Mouse (Mus musculus): ENCODE results near the gene Tm6sf1.
"Not testable (repeated sequence)": the region's sequence is repeated elsewhere in the genome, so short reads cannot be mapped to it uniquely, and the experiment has no call there.

Tm6sf1 gene

DNA sequence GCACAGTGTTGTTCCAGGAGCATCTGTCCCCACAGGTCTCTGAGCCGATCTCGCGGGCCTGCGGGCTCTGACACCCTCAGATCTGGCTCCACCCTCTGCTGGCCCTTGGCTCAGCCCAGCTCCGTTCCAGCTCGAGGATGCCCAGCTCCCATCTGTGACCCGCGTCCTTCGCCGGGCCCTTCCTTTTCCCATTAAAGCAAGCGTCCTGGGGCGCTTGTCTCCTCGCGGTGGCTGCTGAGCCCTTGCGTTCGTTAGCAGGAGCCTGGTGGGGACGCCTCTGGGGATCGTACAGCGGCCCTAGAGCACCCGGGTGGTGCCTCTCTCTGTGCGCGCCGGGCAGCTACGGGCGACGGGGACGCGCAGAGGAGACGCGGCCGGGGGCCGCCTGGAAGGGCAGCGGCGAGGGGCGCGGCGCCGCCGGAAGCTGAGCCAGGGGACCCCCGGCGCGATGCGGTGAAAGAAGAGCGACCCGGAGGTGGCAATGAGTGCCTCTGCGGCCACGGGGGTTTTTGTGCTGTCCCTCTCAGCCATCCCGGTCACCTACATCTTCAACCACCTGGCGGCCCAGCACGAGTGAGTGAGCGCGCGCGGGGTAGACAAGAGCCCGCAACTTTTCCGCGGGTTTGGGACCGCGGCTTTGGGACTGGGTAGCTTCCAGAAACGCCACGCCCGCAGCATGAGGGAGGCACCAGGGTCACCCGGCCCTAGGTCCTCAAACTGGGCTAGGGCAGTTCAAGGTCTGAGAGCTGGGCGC, at the start of gene Tm6sf1:
Gene Tm6sf1 (plus strand): TSS at position 34 of the 754 bp plus-strand sequence.
- DNase-seq (ENCODE audit: inconsistent ontology term), result peak; percentile 49

DNA sequence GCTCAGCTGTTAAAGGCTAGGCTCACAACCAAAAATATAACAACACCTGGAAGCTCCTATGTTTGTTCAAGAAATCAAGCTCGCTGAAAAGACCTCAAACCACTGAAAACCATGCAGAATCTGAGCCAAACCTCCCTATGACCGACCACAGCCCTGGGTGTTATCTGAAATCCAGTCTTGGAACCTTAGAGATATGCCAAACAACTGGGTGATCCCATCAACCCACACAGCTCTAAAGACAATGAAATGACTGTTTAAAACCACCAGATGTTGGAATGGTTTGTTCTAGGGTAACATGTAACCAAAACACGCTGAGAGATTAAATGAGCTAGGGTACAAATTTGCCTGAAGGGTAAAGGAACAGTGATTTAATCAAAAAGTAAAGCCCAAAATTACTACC, 33.9 kb upstream of the Tm6sf1 start:
- no peak for DNase-seq (ENCODE audit: inconsistent ontology term)

GRCm38 (mm10) chr7:81825381-81825780, 33.4 kb upstream of the Tm6sf1 start:
- peak; percentile 36 for DNase-seq (ENCODE audit: inconsistent ontology term)

- peak; percentile 19 for DNase-seq (ENCODE audit: inconsistent ontology term)
These were observed 30.8 kb upstream of the Tm6sf1 start for GRCm38 (mm10) chr7:81827806-81828667.

DNA sequence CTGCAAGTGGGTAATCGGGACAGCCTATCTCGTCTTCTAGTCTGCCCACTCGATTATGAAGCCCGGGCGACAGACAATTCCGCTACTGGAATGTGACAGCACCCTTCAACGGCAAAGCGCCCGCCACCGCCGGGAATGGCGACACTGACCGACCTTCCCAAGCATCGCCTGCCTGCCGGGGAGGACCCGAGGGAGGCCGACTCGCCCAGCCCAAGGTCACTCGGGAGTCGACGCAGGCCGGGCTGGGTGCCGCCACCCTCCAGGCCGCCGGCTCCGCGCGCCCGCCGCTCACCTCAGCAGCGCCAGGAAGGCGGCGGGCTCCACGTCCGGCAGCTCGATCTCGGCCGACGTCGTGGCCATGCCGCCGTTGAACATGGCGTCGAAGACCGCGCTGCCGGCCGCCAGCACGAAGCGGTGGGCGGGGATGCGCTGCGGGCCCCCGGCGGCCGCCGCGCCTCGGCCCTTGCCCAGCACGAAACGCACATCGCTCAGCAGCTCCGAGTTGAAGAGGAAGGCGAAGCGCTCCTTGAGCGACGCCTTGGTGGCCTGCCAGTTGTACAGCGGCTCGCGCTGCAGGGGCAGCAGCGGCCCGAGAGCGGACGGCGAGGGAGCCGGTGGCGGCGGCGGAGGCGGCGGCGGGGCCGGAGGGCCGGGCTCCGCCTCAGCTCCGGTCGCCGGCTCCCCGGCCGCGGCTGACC, 30.0 kb upstream of the Tm6sf1 start:
- peak; percentile 69 for DNase-seq (ENCODE audit: inconsistent ontology term)

DNA sequence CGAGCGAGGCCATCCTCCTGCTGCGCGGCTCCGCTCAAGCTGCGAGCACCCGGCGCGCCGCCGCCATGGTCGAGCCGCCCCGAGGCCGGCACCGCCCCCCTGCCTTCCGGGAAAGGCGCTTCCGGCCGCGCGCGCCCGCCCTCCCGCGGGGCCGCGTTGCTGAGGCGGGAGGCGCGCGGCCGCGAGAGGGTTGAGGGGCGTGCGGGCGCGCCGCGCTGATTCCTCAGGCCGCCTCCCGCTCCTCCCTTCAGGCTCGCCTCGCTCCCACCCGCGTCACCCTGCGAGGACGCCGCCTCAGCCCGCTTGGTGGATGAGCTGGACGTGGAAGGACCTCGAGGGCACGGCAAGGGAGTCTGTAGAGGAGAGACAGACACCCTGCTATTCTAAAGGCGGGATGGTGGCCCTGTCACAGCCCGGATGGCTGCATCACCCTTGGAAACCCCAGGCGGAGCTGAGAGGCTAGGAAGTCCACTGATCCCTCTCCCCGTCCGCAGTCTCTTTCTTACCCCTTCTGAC, 29.4 kb upstream of the Tm6sf1 start, which contains the start of gene Btbd1:
Gene Btbd1 (minus strand): TSS at position 53 of the 516 bp plus-strand sequence.
- DNase-seq (ENCODE audit: inconsistent ontology term), result peak; percentile 94

DNA sequence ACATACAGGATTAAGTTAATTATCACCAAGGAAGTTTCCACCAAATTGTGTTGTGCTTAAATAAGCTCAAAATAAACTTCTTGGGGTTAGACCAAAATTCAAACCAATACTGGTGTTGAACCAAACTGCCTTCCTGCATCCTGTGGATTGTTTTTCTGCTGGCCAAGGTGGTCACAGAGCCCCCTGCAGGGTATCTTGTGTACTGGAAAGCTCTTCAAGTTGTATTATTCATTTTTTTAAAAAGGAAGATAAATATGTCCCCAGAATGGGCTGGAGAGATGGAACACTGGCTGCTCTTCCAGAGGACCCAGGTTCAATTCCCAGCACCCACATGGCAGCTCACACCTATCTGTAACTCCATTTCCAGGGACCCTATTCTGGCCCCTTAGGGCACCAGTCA, 24.0 kb upstream of the Tm6sf1 start:
- no peak for DNase-seq (ENCODE audit: inconsistent ontology term)

DNA sequence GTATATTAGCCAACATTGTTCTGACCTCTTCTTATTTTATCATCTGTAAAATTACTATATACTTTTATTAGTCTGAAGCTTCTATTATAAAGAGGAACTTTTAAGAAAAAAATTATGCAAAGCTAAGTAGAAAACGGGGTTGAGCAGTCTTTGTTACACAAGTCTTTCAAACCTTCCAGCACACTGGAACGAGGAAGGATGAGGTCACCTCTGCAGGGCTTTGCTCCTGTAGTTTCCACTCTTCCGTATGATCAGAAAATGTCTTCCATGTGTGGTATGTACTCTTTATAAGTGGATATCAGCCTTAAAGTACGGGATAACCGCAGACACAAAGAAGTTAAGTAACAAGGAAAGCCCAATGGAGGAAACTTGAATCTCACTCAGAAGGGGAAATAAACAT, 23.4 kb upstream of the Tm6sf1 start:
- no peak for DNase-seq (ENCODE audit: inconsistent ontology term)

DNA sequence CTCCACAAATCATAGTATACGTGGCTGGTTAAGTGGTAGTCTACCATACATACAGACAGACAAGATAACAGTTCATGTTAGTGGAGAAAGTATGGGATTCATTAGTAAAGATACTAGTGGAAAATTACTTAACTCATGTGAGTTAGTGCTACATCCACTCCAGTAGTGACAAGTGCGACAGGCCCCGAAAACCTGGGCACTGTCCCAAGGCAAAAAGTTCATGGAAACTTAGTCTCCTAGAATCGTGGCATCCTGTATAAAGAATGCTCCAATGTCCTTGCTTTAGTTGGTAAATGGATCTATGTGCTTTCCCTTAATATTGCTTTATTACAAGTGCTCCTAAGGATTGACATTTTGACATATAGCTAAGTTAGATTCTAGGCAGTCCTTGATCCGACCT, 21.0 kb upstream of the Tm6sf1 start:
- DNase-seq (ENCODE audit: inconsistent ontology term), result not testable (repeated sequence)

GRCm38 (mm10) chr7:81839746-81840145, 19.1 kb upstream of the Tm6sf1 start:
- DNase-seq (ENCODE audit: inconsistent ontology term), result no peak

DNA sequence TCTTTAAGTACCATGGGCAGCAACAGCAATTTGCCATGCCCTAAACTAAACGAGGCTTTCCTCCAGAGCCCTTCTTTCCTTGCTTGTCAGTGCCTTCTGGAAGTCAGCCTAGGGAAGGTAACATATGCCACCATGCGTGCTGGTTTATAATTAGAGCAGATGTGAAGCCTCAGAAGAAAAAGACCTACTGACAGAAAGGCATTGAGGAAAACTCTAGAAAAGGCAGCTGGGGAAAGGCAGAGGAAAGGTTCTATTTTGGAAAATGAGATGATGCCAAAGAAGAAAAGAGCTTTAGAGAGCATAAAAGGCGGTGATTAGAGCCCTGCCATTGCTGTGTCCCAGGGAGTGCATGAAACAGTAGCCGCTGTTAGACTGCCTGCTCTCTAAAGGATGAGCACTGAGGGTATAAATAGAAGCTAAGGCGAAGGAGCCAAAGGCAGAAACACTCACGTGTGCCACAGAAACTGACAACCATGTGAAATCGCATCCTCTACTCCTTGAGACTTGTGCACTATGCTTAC, 18.1 kb upstream of the Tm6sf1 start:
- DNase-seq (ENCODE audit: inconsistent ontology term), result no peak

- no peak for DNase-seq (ENCODE audit: inconsistent ontology term)
These were observed 17.4 kb upstream of the Tm6sf1 start for GRCm38 (mm10) chr7:81841439-81841838.

DNA sequence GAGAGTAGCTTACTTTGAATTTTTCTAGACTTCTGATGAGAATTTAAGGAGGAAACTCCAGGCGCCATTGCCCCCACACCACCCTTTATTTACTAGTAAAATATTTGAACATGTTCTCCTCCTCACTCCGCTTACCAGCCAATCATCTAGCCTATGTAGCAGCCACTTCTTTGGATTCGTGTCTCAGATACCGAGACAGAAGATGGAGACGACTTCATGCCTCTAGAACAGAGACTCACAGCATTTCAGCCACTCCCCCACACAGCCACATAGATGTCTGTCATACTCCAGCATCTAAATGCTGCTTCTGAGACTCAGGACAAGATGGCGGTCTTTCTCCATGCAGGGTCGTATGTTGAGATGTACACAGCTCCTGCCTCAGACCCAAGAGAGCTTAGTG, 16.7 kb upstream of the Tm6sf1 start:
- no peak for DNase-seq (ENCODE audit: inconsistent ontology term)

GRCm38 (mm10) chr7:81842998-81843397, 15.8 kb upstream of the Tm6sf1 start:
- DNase-seq (ENCODE audit: inconsistent ontology term), result no peak

DNA sequence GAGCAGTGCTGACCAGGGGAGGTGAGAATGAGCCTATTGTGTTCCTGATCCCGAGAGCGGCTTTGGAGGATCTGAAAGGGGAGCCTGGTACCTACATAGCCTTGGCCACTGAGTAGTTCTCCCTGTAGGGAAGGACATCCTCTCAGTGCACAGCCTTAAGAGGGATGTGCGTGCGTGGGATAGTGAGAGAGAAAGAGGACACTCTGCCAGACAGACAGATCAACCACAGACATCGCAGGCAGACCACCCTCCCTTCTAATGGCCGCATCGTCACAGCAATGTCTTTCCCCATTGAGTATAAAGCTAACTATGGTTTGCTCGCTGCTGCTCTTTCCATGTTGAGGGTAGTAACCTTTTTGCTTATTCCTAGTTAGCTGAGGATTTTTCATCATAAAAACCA, 14.9 kb upstream of the Tm6sf1 start:
- DNase-seq (ENCODE audit: inconsistent ontology term), result no peak

GRCm38 (mm10) chr7:81844801-81845200, 14.0 kb upstream of the Tm6sf1 start:
- DNase-seq (ENCODE audit: inconsistent ontology term), result no peak

GRCm38 (mm10) chr7:81845313-81845712, 13.5 kb upstream of the Tm6sf1 start:
- no peak for DNase-seq (ENCODE audit: inconsistent ontology term)

- no peak for DNase-seq (ENCODE audit: inconsistent ontology term)
These were observed 12.8 kb upstream of the Tm6sf1 start for GRCm38 (mm10) chr7:81846008-81846407.

DNA sequence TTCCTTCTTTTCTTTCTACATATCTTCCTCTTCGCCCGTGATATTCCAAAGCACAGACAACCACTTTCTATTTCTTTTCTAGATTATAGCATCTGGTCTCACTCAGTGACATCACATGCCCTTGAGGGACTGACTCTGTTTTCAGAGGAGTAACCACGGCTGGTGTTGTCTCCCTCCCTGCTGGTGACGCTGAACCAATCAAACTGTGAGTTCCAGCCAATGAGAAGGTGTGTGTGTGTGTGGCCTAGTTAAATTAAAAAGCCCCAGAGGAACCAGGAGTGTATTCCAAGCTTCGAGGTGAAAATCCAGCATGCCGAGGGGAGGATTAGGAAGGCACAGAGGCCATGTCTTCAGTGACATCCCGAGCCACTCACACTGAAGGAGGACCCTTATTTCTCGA, 11.8 kb upstream of the Tm6sf1 start:
- no peak for DNase-seq (ENCODE audit: inconsistent ontology term)

DNA sequence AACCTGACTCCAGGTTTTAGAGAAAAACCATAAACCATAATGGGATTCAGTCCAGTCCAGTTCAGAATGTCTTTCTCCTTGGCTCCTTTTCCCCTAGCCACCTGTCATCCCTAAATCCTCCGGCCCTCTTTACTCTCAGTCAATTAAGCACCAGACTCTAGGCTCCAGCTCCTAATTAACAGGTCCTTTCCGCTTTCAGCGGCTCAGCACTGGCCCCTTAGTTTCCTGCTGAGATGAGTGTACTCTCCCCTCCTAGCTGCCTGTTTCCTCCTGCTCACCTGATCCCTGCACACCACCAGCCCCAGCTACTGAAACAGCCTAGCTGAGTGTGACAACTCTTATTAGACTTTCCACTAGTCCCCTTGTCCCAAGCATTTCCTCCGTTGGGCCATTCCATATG, 11.0 kb upstream of the Tm6sf1 start:
- no peak for DNase-seq (ENCODE audit: inconsistent ontology term)

DNA sequence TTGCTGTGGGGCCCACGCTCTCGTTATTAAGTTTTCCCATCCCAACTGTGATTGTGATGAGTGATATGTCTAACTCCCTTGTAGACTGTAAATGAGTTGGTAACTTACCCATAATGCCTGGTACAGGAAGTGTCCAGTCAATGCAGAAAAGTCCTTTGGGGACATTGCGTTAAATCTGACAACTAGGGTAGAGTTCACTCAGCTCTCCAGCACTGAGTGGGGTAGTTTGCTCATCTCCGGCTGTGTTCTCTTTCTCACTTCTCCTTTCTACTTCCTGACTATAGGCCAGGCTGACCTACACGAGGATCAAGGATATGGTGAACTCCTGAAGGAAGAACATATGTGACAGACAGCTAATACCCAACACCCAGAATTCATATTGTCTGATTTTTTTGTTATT, 9.6 kb upstream of the Tm6sf1 start:
- DNase-seq (ENCODE audit: inconsistent ontology term), result no peak

DNA sequence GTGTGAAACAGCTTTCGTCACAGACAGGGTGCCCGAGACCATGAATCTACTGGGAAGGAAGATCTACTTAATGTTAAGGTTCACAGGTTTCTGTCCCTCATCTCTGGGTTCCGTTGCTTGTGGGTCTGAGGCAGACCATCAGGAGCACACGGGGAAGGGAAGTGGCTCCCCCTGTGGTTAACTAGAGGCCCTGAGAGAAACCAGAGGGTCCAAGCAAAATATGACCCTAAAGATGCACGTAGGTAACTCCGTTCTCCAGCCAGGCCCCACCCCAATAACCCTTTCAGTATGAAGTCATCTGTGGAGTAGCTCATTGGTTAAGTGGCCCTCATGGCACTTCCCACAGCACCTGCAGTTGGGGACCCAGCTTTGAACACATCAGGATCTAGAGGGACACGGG, 9.2 kb upstream of the Tm6sf1 start:
- DNase-seq (ENCODE audit: inconsistent ontology term), result no peak
